ENCODE assay signal across 36 mouse cellular contexts in the genomic region with DNA sequence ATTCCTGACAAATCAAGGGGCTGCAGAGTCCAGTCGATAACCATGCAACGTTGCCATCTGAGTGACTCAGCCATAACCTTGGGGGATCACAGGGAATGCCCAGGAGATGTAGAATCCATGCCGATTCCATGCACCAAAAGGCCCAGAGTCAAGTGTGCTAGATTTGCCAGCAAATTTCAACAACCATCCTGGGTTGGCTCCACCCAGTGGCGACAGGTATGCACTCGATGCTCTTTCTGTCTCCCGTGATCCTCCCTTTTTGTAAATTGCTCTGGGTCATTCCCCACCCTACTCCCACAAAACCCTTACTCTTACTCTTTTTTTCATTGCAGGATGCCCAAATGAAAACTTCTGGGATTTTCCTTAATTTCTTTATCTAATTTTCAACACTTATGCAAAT. TPM values are rescaled to one million over a fixed set of nuclear protein-coding genes. Genes with fewer than 3 reads are reported as not detected.
A peak's percentile ranks its signal among the peaks of the same experiment; 100 is the strongest.
DNase-seq lines count a peak whose midpoint lies in the region; ATAC-seq and TF ChIP-seq lines count a peak whose summit lies in the region.
"Had no signal": no experiment of that assay in that cellular context is flagged by ENCODE, and none has a peak within 500 bp of the region (broad histone marks: within the 10 kb centered on the region; RNA-seq: fewer than 3 reads in every experiment).

No protein-coding gene starts in this region.

- no peak for TF ChIP-seq POLR2A in cerebellum, adult 2 months (IDR thresholded peaks at IDR 0.05; ENCODE audit: borderline replicate concordance, insufficient read depth, low read length)

- H3K9me3 ChIP-seq in kidney, postnatal 0 days (replicated peaks; ENCODE audit: low read length): no peaks in the 10 kb centered on the region
- no peaks in the 10 kb centered on the region for H3K9me3 ChIP-seq in lung, postnatal 0 days (ENCODE audit: low read length)
- no peaks in the 10 kb centered on the region for H3K9me3 ChIP-seq in stomach, postnatal 0 days (ENCODE audit: control insufficient read depth, low read length)
- H3K9me3 ChIP-seq: embryonic facial prominence, embryonic 10.5 days; embryonic facial prominence, embryonic 15.5 days; forebrain, embryonic 12.5 days; heart, embryonic 10.5 days; limb, embryonic 10.5 days; limb, embryonic 15.5 days; midbrain, embryonic 10.5 days; neural tube, embryonic 12.5 days had no signal

- no peak overlapping the region for H3K9ac ChIP-seq in kidney, postnatal 0 days (ENCODE audit: low read depth, low read length)
- no peak overlapping the region for H3K9ac ChIP-seq in lung, postnatal 0 days (replicated peaks; ENCODE audit: low read depth)
- H3K9ac ChIP-seq in stomach, postnatal 0 days (ENCODE audit: low read length): no peak overlapping the region
- H3K9ac ChIP-seq: embryonic facial prominence, embryonic 15.5 days; forebrain, embryonic 12.5 days; forebrain, postnatal 0 days; hindbrain, embryonic 14.5 days; limb, embryonic 15.5 days; neural tube, embryonic 12.5 days had no signal

- TF ChIP-seq EP300 in lung, postnatal 0 days (IDR thresholded peaks at IDR 0.05): no peak
- TF ChIP-seq EP300 in stomach, postnatal 0 days (optimal IDR thresholded peaks at IDR 0.05): no peak

- no peak overlapping the region for H3K4me2 ChIP-seq in kidney, postnatal 0 days (ENCODE audit: low read length)
- H3K4me2 ChIP-seq in lung, postnatal 0 days (replicated peaks; ENCODE audit: low read depth, low read length): no peak overlapping the region
- no peak overlapping the region for H3K4me2 ChIP-seq in stomach, postnatal 0 days (replicated peaks; ENCODE audit: low read depth)
- H3K4me2 ChIP-seq: embryonic facial prominence, embryonic 15.5 days; forebrain, embryonic 12.5 days; hindbrain, embryonic 14.5 days; limb, embryonic 15.5 days; neural tube, embryonic 12.5 days had no signal

- H3K27me3 ChIP-seq in kidney, postnatal 0 days (ENCODE audit: insufficient read depth, low read length): no peaks in the 10 kb centered on the region
- no peaks in the 10 kb centered on the region for H3K27me3 ChIP-seq in lung, postnatal 0 days (replicated peaks; ENCODE audit: insufficient read depth, low read length)
- no peaks in the 10 kb centered on the region for H3K27me3 ChIP-seq in stomach, postnatal 0 days (ENCODE audit: control insufficient read depth, insufficient read depth, low read length)
- H3K27me3 ChIP-seq in cerebellum, adult 2 months (ENCODE audit: control insufficient read depth, insufficient read depth, low read length): no peaks in the 10 kb centered on the region
- H3K27me3 ChIP-seq: embryonic facial prominence, embryonic 15.5 days; forebrain, embryonic 12.5 days; limb, embryonic 15.5 days; neural tube, embryonic 12.5 days had no signal

- whole genome bisulfite sequencing in kidney, postnatal 0 days: 48% methylated on average over 6 of the region's 6 CpGs
- 49% methylated on average over 6 of the region's 6 CpGs for WGBS in lung, postnatal 0 days
- 58% methylated on average over 6 of the region's 6 CpGs for WGBS in stomach, postnatal 0 days
- 58% methylated on average over 6 of the region's 6 CpGs for WGBS in cerebellum, adult 2 months

- DNase-seq in kidney, postnatal 0 days (ENCODE audit: low spot score): no peak
- DNase-seq in kidney, postnatal 4 days: no peak
- DNase-seq in lung, postnatal 0 days (ENCODE audit: low spot score): no peak
- DNase-seq in lung, postnatal 10 days: no peak
- peak; percentile 35 for DNase-seq in ES-CJ7 (ENCODE audit: low read depth, low spot score)
- DNase-seq in stomach, postnatal 0 days (ENCODE audit: low spot score): no peak
- no peak for DNase-seq in cerebellum, adult 2 months
- DNase-seq: adrenal gland, postnatal 36 days; B cell, adult 2 months; cerebellum, adult 18-20 months; cerebellum, postnatal 25 days; forebrain, postnatal 0 days; gastrocnemius, postnatal 14 days; heart, postnatal 4 days; kidney, adult 8-10 months; kidney, postnatal 14 days; lung, postnatal 14 days; right cerebral cortex, adult 18-20 months; thymus, adult 2 months; thymus, postnatal 36 days had no signal

- H3K27ac ChIP-seq in kidney, postnatal 0 days: no peak overlapping the region
- H3K27ac ChIP-seq in lung, postnatal 0 days (ENCODE audit: low read length): no peak overlapping the region
- no peak overlapping the region for H3K27ac ChIP-seq in stomach, postnatal 0 days (replicated peaks)
- no peak overlapping the region for H3K27ac ChIP-seq in cerebellum, adult 2 months (ENCODE audit: insufficient read depth, low read length)
- H3K27ac ChIP-seq: embryonic facial prominence, embryonic 10.5 days; embryonic facial prominence, embryonic 15.5 days; forebrain, embryonic 12.5 days; heart, embryonic 10.5 days; hindbrain, embryonic 14.5 days; limb, embryonic 10.5 days; limb, embryonic 15.5 days; midbrain, embryonic 10.5 days; neural tube, embryonic 12.5 days had no signal

- peak; percentile 44 for TF ChIP-seq CTCF in kidney, postnatal 0 days (IDR thresholded peaks at IDR 0.05; ENCODE audit: low read depth)
- peak; percentile 35; the same call in 1 of the 2 replicates for TF ChIP-seq CTCF in lung, postnatal 0 days (IDR thresholded peaks at IDR 0.05)
- TF ChIP-seq CTCF in stomach, postnatal 0 days (IDR thresholded peaks at IDR 0.05; ENCODE audit: low read depth): peak; percentile 38
- no peak for TF ChIP-seq CTCF in cerebellum, adult 2 months (IDR thresholded peaks at IDR 0.05; ENCODE audit: borderline replicate concordance, insufficient read depth, low read depth, low read length)

- peaks cover 11% of the 10 kb centered on the region; the same call in 1 of the 2 replicates for H3K4me1 ChIP-seq in kidney, postnatal 0 days (replicated peaks; ENCODE audit: insufficient read depth, low read length)
- no peaks in the 10 kb centered on the region for H3K4me1 ChIP-seq in lung, postnatal 0 days (ENCODE audit: insufficient read depth, low read depth, low read length)
- H3K4me1 ChIP-seq in stomach, postnatal 0 days (replicated peaks; ENCODE audit: control insufficient read depth, insufficient read depth): no peaks in the 10 kb centered on the region
- H3K4me1 ChIP-seq in cerebellum, adult 2 months (ENCODE audit: control insufficient read depth, insufficient read depth, low read length): no peaks in the 10 kb centered on the region
- H3K4me1 ChIP-seq: embryonic facial prominence, embryonic 10.5 days; embryonic facial prominence, embryonic 15.5 days; heart, embryonic 10.5 days had no signal

- H3K36me3 ChIP-seq in kidney, postnatal 0 days (ENCODE audit: insufficient read depth, low read length): no peaks in the 10 kb centered on the region
- no peaks in the 10 kb centered on the region for H3K36me3 ChIP-seq in lung, postnatal 0 days (ENCODE audit: insufficient read depth, low read length)
- no peaks in the 10 kb centered on the region for H3K36me3 ChIP-seq in stomach, postnatal 0 days (ENCODE audit: control insufficient read depth, insufficient read depth, low read length)
- H3K36me3 ChIP-seq: embryonic facial prominence, embryonic 10.5 days; embryonic facial prominence, embryonic 15.5 days; forebrain, embryonic 12.5 days; heart, embryonic 10.5 days; limb, embryonic 10.5 days; limb, embryonic 15.5 days; midbrain, embryonic 10.5 days; neural tube, embryonic 12.5 days had no signal

- no peak overlapping the region for H3K4me3 ChIP-seq in kidney, postnatal 0 days (replicated peaks; ENCODE audit: low read depth, low read length)
- no peak overlapping the region for H3K4me3 ChIP-seq in lung, postnatal 0 days (ENCODE audit: low read depth, low read length)
- no peak overlapping the region for H3K4me3 ChIP-seq in stomach, postnatal 0 days (ENCODE audit: low read depth, low read length)
- H3K4me3 ChIP-seq in cerebellum, adult 2 months (replicated peaks; ENCODE audit: insufficient read depth, low read depth, low read length): no peak overlapping the region
- H3K4me3 ChIP-seq: embryonic facial prominence, embryonic 10.5 days; embryonic facial prominence, embryonic 15.5 days; forebrain, embryonic 12.5 days; heart, embryonic 10.5 days; limb, embryonic 10.5 days; limb, embryonic 15.5 days; midbrain, embryonic 10.5 days; myocyte; neural tube, embryonic 12.5 days had no signal

- no peak for ATAC-seq in kidney, postnatal 0 days (replicated peaks; ENCODE audit: low FRiP score, low read depth)
- ATAC-seq in lung, postnatal 0 days: no peak
- no peak for ATAC-seq in stomach, postnatal 0 days (ENCODE audit: low FRiP score, low TSS enrichment)
- ATAC-seq: forebrain, postnatal 0 days; inflammation-experienced regulatory T-cells, adult 6 months; midbrain, embryonic 16.5 days had no signal

RNA-seq across cellular contexts. Expression of gene Upk1b, which starts 23.8 kb away (rescaled TPM):
- 33.9 and 47.9 TPM in 2 replicates for polyA plus RNA-seq in kidney, postnatal 0 days (2015; fragmentation: Nextera tagmentation; extraction: Ambion mirVana)
- polyA plus RNA-seq in lung, postnatal 0 days (2015; fragmentation: Nextera tagmentation; extraction: Ambion mirVana): 61.3 and 71.6 TPM in 2 replicates
- polyA plus RNA-seq in stomach, postnatal 0 days (2015; fragmentation: Nextera tagmentation; extraction: Ambion mirVana): 34.4 and 40.2 TPM in 2 replicates
- polyA plus RNA-seq in cerebellum, adult 2 months (2012; rRNA removed): 0.31 and 0.33 TPM in 2 replicates
- polyA plus RNA-seq: inflammation-experienced regulatory T-cells, adult 6 months had no signal

RNA-seq across cellular contexts. Expression of gene B4galt4, which starts 34.3 kb away (rescaled TPM):
- polyA plus RNA-seq in kidney, postnatal 0 days (2015; fragmentation: Nextera tagmentation; extraction: Ambion mirVana): 28.8 and 29.9 TPM in 2 replicates
- 49.0 and 50.0 TPM in 2 replicates for polyA plus RNA-seq in lung, postnatal 0 days (2015; fragmentation: Nextera tagmentation; extraction: Ambion mirVana)
- 9.1 and 9.3 TPM in 2 replicates for polyA plus RNA-seq in stomach, postnatal 0 days (2015; fragmentation: Nextera tagmentation; extraction: Ambion mirVana)
- polyA plus RNA-seq in cerebellum, adult 2 months (2012; rRNA removed): 18.0 and 19.9 TPM in 2 replicates

RNA-seq across cellular contexts. Expression of gene 4930435E12Rik, which starts 52.2 kb away (rescaled TPM):
- not detected in 2 replicates for polyA plus RNA-seq in kidney, postnatal 0 days (2015; fragmentation: Nextera tagmentation; extraction: Ambion mirVana)
- not detected in 2 replicates for polyA plus RNA-seq in lung, postnatal 0 days (2015; fragmentation: Nextera tagmentation; extraction: Ambion mirVana)
- polyA plus RNA-seq in stomach, postnatal 0 days (2015; fragmentation: Nextera tagmentation; extraction: Ambion mirVana): not detected in 2 replicates
- not detected in 2 replicates for polyA plus RNA-seq in cerebellum, adult 2 months (2012; rRNA removed)
- polyA plus RNA-seq: brain, embryonic 14.5 days; embryonic facial prominence, embryonic 10.5 days; embryonic facial prominence, embryonic 15.5 days; forebrain, embryonic 12.5 days; forebrain, postnatal 0 days; heart, embryonic 10.5 days; heart, embryonic 16.5 days; hindbrain, embryonic 14.5 days; inflammation-experienced regulatory T-cells, adult 6 months; limb, embryonic 10.5 days; limb, embryonic 15.5 days; liver, embryonic 16.5 days; midbrain, embryonic 10.5 days; midbrain, embryonic 16.5 days; myocyte; neural tube, embryonic 12.5 days; spleen, adult 2 months; thymus, adult 2 months had no signal

Comparison
In these comparisons a context has a peak if more than half of its experiments do, and no peak if none do; other contexts are left out.
1. RNA of gene Upk1b, which starts 23.8 kb away (polyA plus RNA-seq): 61.3 to 71.6 TPM in lung, postnatal 0 days, 33.9 to 47.9 TPM in kidney, postnatal 0 days and 34.4 to 40.2 TPM in stomach, postnatal 0 days; 0.31 to 0.33 TPM in cerebellum, adult 2 months; every median in the first group is over 10 times any median in the second.